Mouse (Mus musculus): Measurements from ENCODE around the gene Ppil1. TPM values are rescaled to one million over a fixed set of nuclear protein-coding genes. Genes with fewer than 3 reads are reported as not detected.

Ppil1 gene
- polyA plus RNA-seq, 1 experiment from 2014 or later: 106 TPM

Other genes starting within 250 kb of the Ppil1 start
- gene Srsf3, start 231.6 kb downstream of the Ppil1 start, polyA plus RNA-seq (2015; fragmentation: Nextera tagmentation; extraction: Ambion mirVana): 321 and 347 TPM in 2 replicates
- 38.5 and 52.3 TPM in 2 replicates for gene Cdkn1a, start 173.2 kb downstream of the Ppil1 start, polyA plus RNA-seq (2015; fragmentation: Nextera tagmentation; extraction: Ambion mirVana)
- 0.18 and 0.35 TPM in 2 replicates for gene Rab44, start 150.0 kb downstream of the Ppil1 start, polyA plus RNA-seq (2015; fragmentation: Nextera tagmentation; extraction: Ambion mirVana)
- gene Cpne5, start 26.0 kb downstream of the Ppil1 start, polyA plus RNA-seq (2015; fragmentation: Nextera tagmentation; extraction: Ambion mirVana): 17.4 and 21.0 TPM in 2 replicates
- 85.0 and 91.9 TPM in 2 replicates for gene BC004004, start 4.6 kb upstream of the Ppil1 start, polyA plus RNA-seq (2015; fragmentation: Nextera tagmentation; extraction: Ambion mirVana)
- 1.9 and 2.4 TPM in 2 replicates for gene Pi16, start 53.5 kb upstream of the Ppil1 start, polyA plus RNA-seq (2015; fragmentation: Nextera tagmentation; extraction: Ambion mirVana)
- 276 and 287 TPM in 2 replicates for gene Mtch1, start 83.7 kb upstream of the Ppil1 start, polyA plus RNA-seq (2015; fragmentation: Nextera tagmentation; extraction: Ambion mirVana)
- gene Fgd2, start 96.7 kb upstream of the Ppil1 start, polyA plus RNA-seq (2015; fragmentation: Nextera tagmentation; extraction: Ambion mirVana): 3.4 and 3.8 TPM in 2 replicates
- 19.3 and 20.0 TPM in 2 replicates for gene Pim1, start 226.6 kb upstream of the Ppil1 start, polyA plus RNA-seq (2015; fragmentation: Nextera tagmentation; extraction: Ambion mirVana)

All from heart, embryonic 13.5 days (tissue).